Mouse (Mus musculus): ENCODE results near the gene Pbxip1.

- no peak for TF ChIP-seq POLR2A (IDR thresholded peaks at IDR 0.05; ENCODE audit: low read depth, low read length)
- no peak for TF ChIP-seq CTCF (IDR thresholded peaks at IDR 0.05; ENCODE audit: borderline replicate concordance, insufficient read depth, low read length)
Observed at GRCm38 (mm10) chr3:89425876-89426275, 10.6 kb upstream of the Pbxip1 start.

Data from embryonic fibroblast, embryonic 13.5 days (primary cell).